Mouse (Mus musculus) gastrocnemius, adult 8-10 months (tissue): ENCODE data around the gene Fam72a. TPM values are rescaled to one million over a fixed set of nuclear protein-coding genes. Genes with fewer than 3 reads are reported as not detected.

ENCODE experiments used
- DNase-seq, 2 experiments: peaks; one replicate each; pipeline ENCODE4 v3.0.0; 2022; ENCODE audit warnings: low spot score in 2 of 2
- total RNA-seq, 4 experiments: library from RNA; stranded (reverse); gene quantifications; 2 replicates each; pipeline ENCODE4 v1.2.4; 2022

The Fam72a gene
- under 1 TPM; 0.20 to 0.51 (median 0.24) TPM for total RNA-seq

- peak; percentile 96 for DNase-seq
Observed at GRCm38 (mm10) chr1:131527281-131528080, at the start of gene Fam72a, which contains the start of gene Srgap2. Gene Fam72a, plus strand, starts transcription at chr1:131527903. Gene Srgap2, minus strand, starts transcription at chr1:131527352.

GRCm38 (mm10) chr1:131478770-131479305 lies 48.9 kb upstream of the Fam72a start:
- no peak for DNase-seq

- no peak for DNase-seq
Observed at GRCm38 (mm10) chr1:131481391-131481790, 46.3 kb upstream of the Fam72a start.

GRCm38 (mm10) chr1:131482242-131482641 lies 45.5 kb upstream of the Fam72a start:
- no peak for DNase-seq

GRCm38 (mm10) chr1:131486094-131486850 lies 41.4 kb upstream of the Fam72a start:
- DNase-seq: no peak

- DNase-seq: no peak
Observed at GRCm38 (mm10) chr1:131489312-131489711, 38.4 kb upstream of the Fam72a start.

- no peak for DNase-seq
Observed at GRCm38 (mm10) chr1:131491579-131491978, 36.1 kb upstream of the Fam72a start.

- DNase-seq: no peak
Observed at GRCm38 (mm10) chr1:131492360-131492759, 35.3 kb upstream of the Fam72a start.

- no peak for DNase-seq
Observed at GRCm38 (mm10) chr1:131493966-131494898, 33.5 kb upstream of the Fam72a start.

- no peak for DNase-seq
Observed at GRCm38 (mm10) chr1:131498231-131498630, 29.5 kb upstream of the Fam72a start.

GRCm38 (mm10) chr1:131501681-131502080 lies 26.0 kb upstream of the Fam72a start:
- DNase-seq: no peak

- no peak for DNase-seq
Observed at GRCm38 (mm10) chr1:131511131-131511530, 16.6 kb upstream of the Fam72a start.

GRCm38 (mm10) chr1:131511661-131512500 lies 15.8 kb upstream of the Fam72a start:
- DNase-seq: no peak

GRCm38 (mm10) chr1:131513136-131513535 lies 14.6 kb upstream of the Fam72a start:
- DNase-seq: no peak

GRCm38 (mm10) chr1:131514197-131514596 lies 13.5 kb upstream of the Fam72a start:
- no peak for DNase-seq

- DNase-seq: no peak
Observed at GRCm38 (mm10) chr1:131516588-131516987, 11.1 kb upstream of the Fam72a start.

- DNase-seq: no peak
Observed at GRCm38 (mm10) chr1:131523794-131524193, 3.9 kb upstream of the Fam72a start.

GRCm38 (mm10) chr1:131525101-131525585 lies 2.6 kb upstream of the Fam72a start:
- DNase-seq: peak in 1 of 2 experiments; percentile 17

- DNase-seq: peak; percentile 5 to 9
Observed at GRCm38 (mm10) chr1:131525586-131526271, 2.0 kb upstream of the Fam72a start.
